10 mouse cellular contexts compared by ENCODE assay signal in genomic region chr11:93097001-93097400, GRCm38 (mm10). TPM values are rescaled to one million over a fixed set of nuclear protein-coding genes. Genes with fewer than 3 reads are reported as not detected.
A peak's percentile ranks its signal among the peaks of the same experiment; 100 is the strongest.
DNase-seq lines count a peak whose midpoint lies in the region; TF ChIP-seq lines count a peak whose summit lies in the region.
"Had no signal": no experiment of that assay in that cellular context is flagged by ENCODE, and none has a peak within 500 bp of the region (broad histone marks: within the 10 kb centered on the region; RNA-seq: fewer than 3 reads in every experiment).

No protein-coding gene starts in this region.

- H3K4me3 ChIP-seq in MEL (ENCODE audit: control insufficient read depth in 1 of 2, insufficient read depth in 1 of 2, low read depth in 2 of 2, low read length in 2 of 2), result no peak overlapping the region
- H3K4me3 ChIP-seq: limb, embryonic 15.5 days had no signal

- no peak overlapping the region for H3K27ac ChIP-seq in MEL (ENCODE audit: control insufficient read depth, low read depth, low read length)
- H3K27ac ChIP-seq: embryonic facial prominence, embryonic 15.5 days; limb, embryonic 15.5 days had no signal

- no peak for TF ChIP-seq EP300 in MEL (IDR thresholded peaks at IDR 0.05; ENCODE audit: low read depth in 1 of 2, low read length in 2 of 2)

- no peaks in the 10 kb centered on the region for H3K4me1 ChIP-seq in MEL (ENCODE audit: control insufficient read depth in 1 of 2, insufficient read depth in 2 of 2, low read length in 2 of 2)

- no peaks in the 10 kb centered on the region for H3K27me3 ChIP-seq in MEL (ENCODE audit: control insufficient read depth in 1 of 2, insufficient read depth in 2 of 2, low read length in 2 of 2)

- TF ChIP-seq POLR2A in MEL (IDR thresholded peaks at IDR 0.05; ENCODE audit: control insufficient read depth in 1 of 2, insufficient read depth in 1 of 2, low read depth in 1 of 2, low read length in 2 of 2, poor library complexity in 1 of 2), result no peak

- H3K36me3 ChIP-seq in MEL (ENCODE audit: control insufficient read depth in 1 of 2, insufficient read depth in 2 of 2, low read length in 2 of 2), result no peaks in the 10 kb centered on the region
- H3K36me3 ChIP-seq: embryonic facial prominence, embryonic 15.5 days; limb, embryonic 15.5 days had no signal

- TF ChIP-seq CTCF in MEL (IDR thresholded peaks at IDR 0.05 in 2 of 3, conservative IDR thresholded peaks at IDR 0.05 in 1 of 3; ENCODE audit: control insufficient read depth in 1 of 3, insufficient read depth in 1 of 3, low read depth in 2 of 3, low read length in 3 of 3, poor library complexity in 1 of 3, severe bottlenecking in 1 of 3), result no peak

- H3K9ac ChIP-seq in MEL (ENCODE audit: control insufficient read depth, low read depth, low read length, poor library complexity, severe bottlenecking), result no peak overlapping the region
- H3K9ac ChIP-seq: embryonic facial prominence, embryonic 15.5 days; limb, embryonic 15.5 days had no signal

- H3K9me3 ChIP-seq in MEL (replicated peaks; ENCODE audit: insufficient read depth, low read length), result no peaks in the 10 kb centered on the region
- H3K9me3 ChIP-seq: embryonic facial prominence, embryonic 15.5 days; limb, embryonic 15.5 days had no signal

- peak; percentile 1 for DNase-seq in heart, adult 8-10 months (ENCODE audit: low spot score)
- DNase-seq in heart, adult 9 months (ENCODE audit: low spot score in 2 of 2), result no peak
- DNase-seq in MEL (ENCODE audit: low read depth, low spot score), result peak; percentile 38
- DNase-seq in embryo, embryonic 11.5 days (ENCODE audit: low read depth, low spot score), result peak; percentile 69
- peak; percentile 77 for DNase-seq in hindlimb bud, embryonic 11.5 days (ENCODE audit: extremely low spot score, low read depth, low spot score)
- peak; percentile 69 for DNase-seq in neural tube, embryonic 10.5 days (ENCODE audit: extremely low spot score, low spot score)
- no peak for DNase-seq in gastrocnemius, adult 8-10 months (ENCODE audit: low spot score in 2 of 2)
- no peak for DNase-seq in layer of hippocampus, adult 11-12 months (ENCODE audit: low spot score)

- no peak for TF ChIP-seq RAD21 in MEL (IDR thresholded peaks at IDR 0.05; ENCODE audit: low read depth, low read length)

- no peaks in the 10 kb centered on the region for H3K79me2 ChIP-seq in MEL (ENCODE audit: control insufficient read depth, insufficient read depth, low read length, poor library complexity)

TF ChIP-seq in MEL, 35 proteins besides CTCF, POLR2A, EP300 and RAD21:
- TF ChIP-seq ELF1 (IDR thresholded peaks at IDR 0.05; ENCODE audit: low read depth, low read length) (no peak), TBP (IDR thresholded peaks at IDR 0.05; ENCODE audit: low read depth, low read length) (no peak), ZC3H11A (IDR thresholded peaks at IDR 0.05; ENCODE audit: low read depth, low read length) (no peak), MYC (IDR thresholded peaks at IDR 0.05; ENCODE audit: low read depth, low read length) (no peak), POLR2AphosphoS5 (IDR thresholded peaks at IDR 0.05; ENCODE audit: borderline replicate concordance, low read depth, low read length) (no peak), CHD2 (IDR thresholded peaks at IDR 0.05; ENCODE audit: low read length) (no peak), RCOR1 (IDR thresholded peaks at IDR 0.05; ENCODE audit: low read depth, low read length) (no peak), TCF12 (IDR thresholded peaks at IDR 0.05; ENCODE audit: low read depth, low read length) (no peak), MXI1 (IDR thresholded peaks at IDR 0.05; ENCODE audit: low read depth, low read length) (no peak), BHLHE40 (IDR thresholded peaks at IDR 0.05; ENCODE audit: borderline replicate concordance, low read depth, low read length) (no peak), KAT2A (conservative IDR thresholded peaks at IDR 0.05; ENCODE audit: low read depth, low read length) (no peak), GATA1 (IDR thresholded peaks at IDR 0.05; ENCODE audit: low read depth, low read length) (no peak), ZNF384 (IDR thresholded peaks at IDR 0.05; ENCODE audit: low read depth, low read length) (no peak), NRF1 (IDR thresholded peaks at IDR 0.05; ENCODE audit: insufficient read depth, low read depth, low read length, poor library complexity, severe bottlenecking) (no peak), MAX (IDR thresholded peaks at IDR 0.05; ENCODE audit: low read length) (no peak), ZKSCAN1 (IDR thresholded peaks at IDR 0.05; ENCODE audit: low read depth, low read length) (no peak), USF2 (IDR thresholded peaks at IDR 0.05; ENCODE audit: borderline replicate concordance in 1 of 2, insufficient read depth in 1 of 2, low read depth in 1 of 2, low read length in 2 of 2) (no peak)

RNA-seq across cellular contexts. Expression of gene Car10, which starts 0.8 kb away (rescaled TPM):
- not detected for total RNA-seq in heart, adult 8-10 months (2022)
- not detected in 2 replicates for total RNA-seq in MEL (2012; rRNA removed)
- polyA plus RNA-seq in MEL (2012; ENCODE audit: insufficient read depth in 1 of 2, insufficient read length in 2 of 2, low read depth in 1 of 2, low replicate concordance in 2 of 2, missing spikeins in 1 of 2), result not detected
- not detected for total RNA-seq in gastrocnemius, adult 8-10 months (2022)

Comparison
In these comparisons a context has a peak if more than half of its experiments do, and no peak if none do; other contexts are left out.
1. DNase-seq: peak in heart, adult 8-10 months (single experiment), MEL (single experiment), embryo, embryonic 11.5 days (single experiment), hindlimb bud, embryonic 11.5 days (single experiment) and neural tube, embryonic 10.5 days (single experiment); none in heart, adult 9 months (0 of 2), gastrocnemius, adult 8-10 months (0 of 2) and layer of hippocampus, adult 11-12 months (single experiment).